Mouse (Mus musculus): ENCODE results near the gene Rps6ka1. TPM values are rescaled to one million over a fixed set of nuclear protein-coding genes. Genes with fewer than 3 reads are reported as not detected.
"Not testable (repeated sequence)": the region's sequence is repeated elsewhere in the genome, so short reads cannot be mapped to it uniquely, and the experiment has no call there.

Gene Rps6ka1
- total and polyA plus RNA-seq, 2 experiments from 2014 or later, result 5.9 to 8.0 TPM

DNA sequence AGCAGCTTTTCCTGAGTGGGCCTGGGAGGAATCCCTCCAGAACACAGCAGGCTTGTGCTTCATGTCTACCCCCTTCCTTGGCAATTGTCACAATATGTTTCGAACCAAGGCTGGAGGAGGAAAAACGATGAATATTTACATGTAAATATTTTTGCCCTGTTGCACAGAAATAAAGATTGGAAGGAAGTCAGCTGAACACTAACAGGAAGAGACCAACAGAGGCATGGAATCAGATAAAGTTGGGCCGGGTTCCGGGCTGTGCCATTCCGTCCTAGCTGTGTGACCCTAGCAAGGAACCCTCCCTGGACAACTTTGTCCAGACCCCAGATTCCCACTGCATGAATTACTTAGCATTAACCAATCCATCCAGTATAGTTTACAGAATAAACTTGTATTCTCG is 20.5 kb upstream of the Rps6ka1 start:
- no peaks in the 10 kb centered on the region for H3K36me3 ChIP-seq (replicated peaks; ENCODE audit: control insufficient read depth, insufficient read depth, low read length)
- no peak overlapping the region for H3K4me3 ChIP-seq (ENCODE audit: low read depth, low read length)
- H3K4me2 ChIP-seq (ENCODE audit: low read depth, low read length), result no peak overlapping the region
- WGBS, result 79% methylated on average over 6 of the region's 6 CpGs
- H3K27ac ChIP-seq (ENCODE audit: low read depth), result no peak overlapping the region
- H3K9ac ChIP-seq (replicated peaks; ENCODE audit: low read depth, low read length), result no peak overlapping the region
- H3K27me3 ChIP-seq (ENCODE audit: control insufficient read depth, insufficient read depth, low read length), result no peaks in the 10 kb centered on the region
- ATAC-seq (ENCODE audit: insufficient read depth, low read depth), result no peak
- DNase-seq (ENCODE audit: low spot score), result no peak
- H3K4me1 ChIP-seq (ENCODE audit: control insufficient read depth, insufficient read depth), result peaks cover 10% of the 10 kb centered on the region; the same call in 1 of the 2 replicates
- TF ChIP-seq EP300 (IDR thresholded peaks at IDR 0.05; ENCODE audit: low read depth) (no peak), CTCF (IDR thresholded peaks at IDR 0.05; ENCODE audit: low read depth) (no peak)
- H3K9me3 ChIP-seq (replicated peaks; ENCODE audit: control insufficient read depth, low read length), result no peaks in the 10 kb centered on the region

DNA sequence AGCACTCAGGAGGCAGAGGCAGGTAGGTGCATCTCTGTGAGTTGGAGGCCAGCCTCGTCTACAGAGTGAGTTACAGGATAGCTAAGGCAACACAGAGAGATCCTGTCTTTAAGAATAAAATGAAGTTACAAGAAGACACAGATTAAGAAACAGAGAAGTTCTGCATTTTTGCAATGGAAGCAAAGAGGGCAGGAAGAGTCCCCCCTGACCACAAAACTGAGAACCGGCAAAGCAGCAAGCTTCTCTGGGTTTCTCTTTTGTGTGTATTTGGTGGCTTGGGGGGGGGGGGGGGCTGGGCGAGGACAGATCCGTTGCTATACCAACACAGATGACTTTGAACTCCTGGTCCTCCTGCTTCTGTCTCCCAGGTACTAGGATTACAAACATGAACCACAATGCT is 19.5 kb upstream of the Rps6ka1 start:
- H3K27me3 ChIP-seq (ENCODE audit: control insufficient read depth, insufficient read depth, low read length), result no peaks in the 10 kb centered on the region
- H3K9ac ChIP-seq (replicated peaks; ENCODE audit: low read depth, low read length), result no peak overlapping the region
- H3K4me3 ChIP-seq (ENCODE audit: low read depth, low read length), result no peak overlapping the region
- TF ChIP-seq EP300 (IDR thresholded peaks at IDR 0.05; ENCODE audit: low read depth) (no peak), CTCF (IDR thresholded peaks at IDR 0.05; ENCODE audit: low read depth) (no peak)
- ATAC-seq (ENCODE audit: insufficient read depth, low read depth) (no peak), DNase-seq (ENCODE audit: low spot score) (no peak)
- no peak overlapping the region for H3K27ac ChIP-seq (ENCODE audit: low read depth)
- H3K9me3 ChIP-seq (replicated peaks; ENCODE audit: control insufficient read depth, low read length), result no peaks in the 10 kb centered on the region
- no peak overlapping the region for H3K4me2 ChIP-seq (ENCODE audit: low read depth, low read length)
- peaks cover 10% of the 10 kb centered on the region; the same call in 1 of the 2 replicates for H3K4me1 ChIP-seq (ENCODE audit: control insufficient read depth, insufficient read depth)
- WGBS, result 66% methylated on average over 4 of the region's 4 CpGs
- H3K36me3 ChIP-seq (replicated peaks; ENCODE audit: control insufficient read depth, insufficient read depth, low read length), result no peaks in the 10 kb centered on the region

DNA sequence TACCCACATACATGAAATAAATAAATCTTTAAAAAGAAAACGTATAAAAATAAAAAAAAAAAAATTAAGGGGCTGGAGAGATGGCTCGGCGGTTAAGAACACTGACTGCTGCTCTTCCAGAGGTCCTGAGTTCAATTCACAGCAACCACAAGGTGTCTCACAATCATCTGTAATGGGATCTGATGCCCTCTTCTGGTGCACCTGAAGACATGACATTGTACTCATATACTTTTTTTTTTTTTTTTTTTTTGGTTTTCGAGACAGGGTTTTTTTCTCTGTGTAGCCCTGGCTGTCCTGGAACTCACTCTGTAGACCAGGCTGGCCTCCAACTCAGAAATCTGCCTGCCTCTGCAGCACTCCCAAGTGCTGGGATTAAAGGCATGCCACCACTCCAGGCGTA is 18.7 kb upstream of the Rps6ka1 start:
- H3K4me1 ChIP-seq (ENCODE audit: control insufficient read depth, insufficient read depth); H3K9me3 ChIP-seq (replicated peaks; ENCODE audit: control insufficient read depth, low read length); DNase-seq (ENCODE audit: low spot score); H3K9ac ChIP-seq (replicated peaks; ENCODE audit: low read depth, low read length); H3K4me2 ChIP-seq (ENCODE audit: low read depth, low read length); H3K36me3 ChIP-seq (replicated peaks; ENCODE audit: control insufficient read depth, insufficient read depth, low read length); H3K27me3 ChIP-seq (ENCODE audit: control insufficient read depth, insufficient read depth, low read length); H3K27ac ChIP-seq (ENCODE audit: low read depth); H3K4me3 ChIP-seq (ENCODE audit: low read depth, low read length); ATAC-seq (ENCODE audit: insufficient read depth, low read depth): not testable (repeated sequence)
- 92% methylated on average over 4 of the region's 5 CpGs for WGBS

DNA sequence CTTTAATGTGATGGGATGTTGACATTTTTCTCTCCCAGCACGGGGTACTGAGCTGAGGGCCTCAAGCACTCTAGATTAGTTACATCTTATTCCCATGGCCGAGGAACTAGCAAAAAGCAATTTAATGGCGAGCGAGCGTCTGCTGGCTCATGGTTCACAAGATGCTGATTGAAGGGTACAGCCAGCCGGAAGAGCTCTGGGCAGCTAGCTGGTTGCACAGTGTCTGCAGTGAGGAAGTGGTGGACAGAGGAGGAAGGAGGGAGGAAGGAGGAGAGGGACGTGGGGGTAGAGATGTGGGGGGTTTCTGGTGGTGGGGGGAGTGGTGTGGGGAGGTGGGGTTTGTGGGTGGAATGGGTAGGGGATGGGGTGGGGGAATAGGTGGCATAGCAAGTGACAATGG is 17.6 kb upstream of the Rps6ka1 start:
- no peak for DNase-seq (ENCODE audit: low spot score)
- H3K4me3 ChIP-seq (ENCODE audit: low read depth, low read length), result no peak overlapping the region
- no peak overlapping the region for H3K27ac ChIP-seq (ENCODE audit: low read depth)
- no peak for TF ChIP-seq CTCF (IDR thresholded peaks at IDR 0.05; ENCODE audit: low read depth)
- no peak overlapping the region for H3K9ac ChIP-seq (replicated peaks; ENCODE audit: low read depth, low read length)
- H3K27me3 ChIP-seq (ENCODE audit: control insufficient read depth, insufficient read depth, low read length), result no peaks in the 10 kb centered on the region
- H3K36me3 ChIP-seq (replicated peaks; ENCODE audit: control insufficient read depth, insufficient read depth, low read length), result no peaks in the 10 kb centered on the region
- WGBS, result 70% methylated on average over 7 of the region's 7 CpGs
- H3K4me2 ChIP-seq (ENCODE audit: low read depth, low read length), result no peak overlapping the region
- no peak for ATAC-seq (ENCODE audit: insufficient read depth, low read depth)
- no peaks in the 10 kb centered on the region for H3K9me3 ChIP-seq (replicated peaks; ENCODE audit: control insufficient read depth, low read length)
- 0 out of 2 replicates have a peak, but pooled peaks cover 4% of the 10 kb centered on the region for H3K4me1 ChIP-seq (ENCODE audit: control insufficient read depth, insufficient read depth)

DNA sequence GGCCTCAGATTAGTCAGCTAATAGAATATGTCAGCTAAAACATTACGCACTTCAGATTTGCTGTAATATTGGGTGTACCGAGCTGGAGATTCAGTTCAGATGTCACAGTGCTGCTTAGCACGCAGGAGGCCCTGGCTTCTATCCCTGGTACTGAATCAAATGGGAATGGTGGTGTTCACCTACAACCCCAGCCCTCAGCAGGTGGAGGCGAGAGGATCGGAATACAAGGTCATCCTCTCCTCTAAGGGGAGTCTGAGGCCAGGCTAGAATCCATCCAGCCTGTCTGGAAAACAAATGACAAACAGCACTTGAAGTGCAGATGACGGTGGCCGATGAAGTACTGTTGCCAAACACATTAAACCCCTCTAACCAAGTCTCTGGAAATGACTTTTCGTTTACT is 16.7 kb upstream of the Rps6ka1 start:
- no peak overlapping the region for H3K27ac ChIP-seq (ENCODE audit: low read depth)
- no peaks in the 10 kb centered on the region for H3K9me3 ChIP-seq (replicated peaks; ENCODE audit: control insufficient read depth, low read length)
- no peak overlapping the region for H3K9ac ChIP-seq (replicated peaks; ENCODE audit: low read depth, low read length)
- TF ChIP-seq EP300 (IDR thresholded peaks at IDR 0.05; ENCODE audit: low read depth) (no peak), CTCF (IDR thresholded peaks at IDR 0.05; ENCODE audit: low read depth) (no peak)
- no peak for ATAC-seq (ENCODE audit: insufficient read depth, low read depth)
- H3K4me1 ChIP-seq (ENCODE audit: control insufficient read depth, insufficient read depth), result no peaks in the 10 kb centered on the region
- no peak overlapping the region for H3K4me2 ChIP-seq (ENCODE audit: low read depth, low read length)
- WGBS, result 73% methylated on average over 8 of the region's 8 CpGs
- DNase-seq (ENCODE audit: low spot score), result no peak
- H3K36me3 ChIP-seq (replicated peaks; ENCODE audit: control insufficient read depth, insufficient read depth, low read length), result no peaks in the 10 kb centered on the region
- no peak overlapping the region for H3K4me3 ChIP-seq (ENCODE audit: low read depth, low read length)
- no peaks in the 10 kb centered on the region for H3K27me3 ChIP-seq (ENCODE audit: control insufficient read depth, insufficient read depth, low read length)

DNA sequence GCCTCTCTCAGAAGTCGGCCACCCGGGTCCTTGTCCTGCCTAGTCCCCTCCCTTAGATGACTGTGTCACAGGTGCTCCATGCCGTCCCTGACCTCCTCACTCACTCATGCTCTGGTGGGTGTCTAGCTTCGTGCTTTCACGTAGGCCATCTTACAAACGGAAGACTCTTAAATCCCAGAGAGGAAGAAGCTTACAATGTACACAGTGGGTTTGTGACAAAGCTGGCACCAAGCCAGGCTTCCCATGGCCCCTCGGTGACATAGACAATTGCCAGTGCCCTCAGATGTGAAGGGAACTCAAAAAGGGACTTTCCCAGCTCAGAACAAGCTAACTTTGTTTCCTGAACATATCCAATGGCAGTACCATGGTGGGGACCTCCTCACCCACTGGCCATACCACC is 15.8 kb upstream of the Rps6ka1 start:
- no peak overlapping the region for H3K4me2 ChIP-seq (ENCODE audit: low read depth, low read length)
- no peaks in the 10 kb centered on the region for H3K9me3 ChIP-seq (replicated peaks; ENCODE audit: control insufficient read depth, low read length)
- no peak overlapping the region for H3K9ac ChIP-seq (replicated peaks; ENCODE audit: low read depth, low read length)
- ATAC-seq (ENCODE audit: insufficient read depth, low read depth) (no peak), DNase-seq (ENCODE audit: low spot score) (no peak)
- no peak for TF ChIP-seq EP300 (IDR thresholded peaks at IDR 0.05; ENCODE audit: low read depth)
- no peaks in the 10 kb centered on the region for H3K4me1 ChIP-seq (ENCODE audit: control insufficient read depth, insufficient read depth)
- WGBS, result 44% methylated on average over 7 of the region's 7 CpGs
- no peak overlapping the region for H3K4me3 ChIP-seq (ENCODE audit: low read depth, low read length)
- no peaks in the 10 kb centered on the region for H3K36me3 ChIP-seq (replicated peaks; ENCODE audit: control insufficient read depth, insufficient read depth, low read length)
- H3K27me3 ChIP-seq (ENCODE audit: control insufficient read depth, insufficient read depth, low read length), result no peaks in the 10 kb centered on the region
- H3K27ac ChIP-seq (ENCODE audit: low read depth), result no peak overlapping the region

All from heart, postnatal 0 days (tissue).